Mouse (Mus musculus) thymus, adult 2 months (tissue): ENCODE data around the gene Cib1. TPM values are rescaled to one million over a fixed set of nuclear protein-coding genes. Genes with fewer than 3 reads are reported as not detected.

Experiments used
- DNase-seq: peaks from one replicate; pipeline ENCODE4 v3.0.0; 2021
- H3K27ac ChIP-seq: fragments of 200-500 bp; 2 replicates; pipeline ENCODE4 v1.5.1; 2012; ENCODE audit warnings: low read length, control low read depth; ENCODE audit not compliant: control insufficient read depth, insufficient read depth
- H3K27me3 ChIP-seq: fragments of 200-500 bp; 2 replicates; pipeline ENCODE4 v1.6.1; 2012; ENCODE audit warnings: mild to moderate bottlenecking, low read length, moderate library complexity, mixed read lengths; ENCODE audit not compliant: control insufficient read depth, insufficient read depth
- H3K36me3 ChIP-seq: fragments of 200-500 bp; 2 replicates; pipeline ENCODE4 v1.6.1; 2012; ENCODE audit warnings: mild to moderate bottlenecking, low read length, moderate library complexity; ENCODE audit not compliant: control insufficient read depth, insufficient read depth
- H3K4me1 ChIP-seq: fragments of 200-500 bp; replicated peaks from 2 replicates; pipeline ENCODE4 v1.6.1; 2012; ENCODE audit warnings: low read length; ENCODE audit not compliant: control insufficient read depth, insufficient read depth
- H3K4me3 ChIP-seq: fragments of 200-500 bp; 2 replicates; pipeline ENCODE4 v1.5.1; 2012; ENCODE audit warnings: mild to moderate bottlenecking, low read length, control low read depth, moderate library complexity; ENCODE audit not compliant: control insufficient read depth, insufficient read depth
- CTCF ChIP-seq: fragments of 200-500 bp; IDR thresholded peaks from 2 replicates; pipeline ENCODE4 v1.5.1; 2012; ENCODE audit warnings: mild to moderate bottlenecking, control low read depth, low read length, moderate library complexity, borderline replicate concordance; ENCODE audit not compliant: control insufficient read depth, poor library complexity, insufficient read depth; ENCODE audit errors: extremely low read depth
- POLR2A ChIP-seq: fragments of 200-500 bp; IDR thresholded peaks from 2 replicates; pipeline ENCODE4 v1.6.1; 2012; ENCODE audit warnings: mild to moderate bottlenecking, low read length, control low read depth, moderate library complexity; ENCODE audit not compliant: control insufficient read depth, poor library complexity, insufficient read depth; ENCODE audit errors: extremely low read depth
- WGBS: fragments of 180-500 bp; shearing (Covaris S2); methylation state at CpG from one replicate; pipeline ENCODE4 v1.1.7; 2018; 5-methylcytosine and 5-hydroxymethylcytosine counted together
- polyA plus RNA-seq: library from polyadenylated mRNA; depleted of rRNA; stranded (reverse); fragments of >200 nt; gene quantifications from 2 replicates; pipeline ENCODE4 v1.2.3, GENCODE M21; 2012

The Cib1 gene
- polyA plus RNA-seq, 1 experiment, result 192 TPM

DNA sequence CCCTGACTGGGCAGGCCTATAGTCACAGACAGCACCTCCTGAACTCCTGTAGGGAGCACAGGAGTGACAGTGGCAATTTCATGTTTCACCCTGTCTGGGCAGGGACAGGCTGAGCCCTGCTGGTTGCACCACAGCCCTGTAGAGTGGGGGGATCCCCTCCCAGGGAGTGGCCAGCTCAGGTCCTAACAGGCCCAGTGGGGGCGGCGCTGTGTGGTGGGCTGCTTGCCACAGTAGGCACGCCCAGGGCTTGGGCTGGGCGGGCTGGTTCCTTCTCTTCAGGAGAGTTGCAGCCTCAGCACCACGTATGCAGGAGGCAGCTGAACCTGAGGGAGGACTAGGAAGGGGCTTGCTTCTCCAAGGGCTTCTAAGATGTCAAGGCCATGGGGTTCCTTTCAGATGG lies 41.2 kb downstream of the Cib1 start:
- no peak for DNase-seq
- peak overlapping the region; percentile 98 for H3K27ac ChIP-seq
- H3K4me1 ChIP-seq, result peaks cover 62% of the 10 kb centered on the region
- no peaks in the 10 kb centered on the region for H3K36me3 ChIP-seq
- WGBS, result 24% methylated on average over 5 of the region's 5 CpGs
- no peak overlapping the region for H3K4me3 ChIP-seq
- no peaks in the 10 kb centered on the region for H3K27me3 ChIP-seq
- TF ChIP-seq POLR2A (no peak), CTCF (no peak)

DNA sequence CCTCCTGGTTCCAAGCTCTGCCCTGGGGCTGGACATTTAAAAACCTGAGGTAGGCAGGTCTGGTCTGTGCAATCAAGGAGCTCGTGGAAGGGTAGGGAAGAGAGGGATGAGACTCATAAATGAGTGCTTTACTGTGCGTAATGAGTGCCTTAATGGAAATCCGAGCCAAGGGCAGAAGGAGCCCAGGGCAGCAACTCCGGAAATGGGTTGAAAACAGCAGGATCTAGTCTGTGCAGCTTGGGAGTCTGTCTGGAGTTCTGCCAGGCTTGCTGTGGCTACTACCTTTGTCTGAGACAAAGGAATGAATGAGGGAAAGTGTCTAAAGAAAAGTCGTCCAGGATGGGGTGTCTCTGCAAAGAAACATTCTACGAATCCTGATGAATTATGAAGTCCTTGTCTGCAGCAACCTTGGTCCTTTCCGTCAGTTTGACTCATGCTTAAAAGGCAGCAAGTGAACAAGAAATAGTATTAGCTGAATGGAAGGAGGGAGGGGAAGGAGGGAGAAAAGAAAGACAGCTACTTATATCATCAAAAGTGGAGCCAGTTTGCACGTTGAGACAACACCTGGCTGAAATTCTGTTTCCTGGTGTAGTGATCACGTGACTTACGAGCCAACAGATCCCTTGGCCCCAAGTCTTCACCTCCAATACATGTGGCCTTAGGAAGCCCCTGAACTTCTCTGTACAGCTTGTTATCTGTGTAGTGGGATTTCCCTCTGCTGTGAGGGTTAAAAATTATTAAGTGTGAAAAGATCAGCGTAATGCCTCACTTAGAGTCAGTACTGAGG lies 43.3 kb downstream of the Cib1 start:
- no peaks in the 10 kb centered on the region for H3K36me3 ChIP-seq
- H3K4me3 ChIP-seq, result no peak overlapping the region
- peaks cover 63% of the 10 kb centered on the region for H3K4me1 ChIP-seq
- WGBS, result 73% methylated on average over 11 of the region's 11 CpGs
- DNase-seq, result no peak
- TF ChIP-seq CTCF (no peak), POLR2A (no peak)
- H3K27me3 ChIP-seq, result no peaks in the 10 kb centered on the region
- no peak overlapping the region for H3K27ac ChIP-seq

DNA sequence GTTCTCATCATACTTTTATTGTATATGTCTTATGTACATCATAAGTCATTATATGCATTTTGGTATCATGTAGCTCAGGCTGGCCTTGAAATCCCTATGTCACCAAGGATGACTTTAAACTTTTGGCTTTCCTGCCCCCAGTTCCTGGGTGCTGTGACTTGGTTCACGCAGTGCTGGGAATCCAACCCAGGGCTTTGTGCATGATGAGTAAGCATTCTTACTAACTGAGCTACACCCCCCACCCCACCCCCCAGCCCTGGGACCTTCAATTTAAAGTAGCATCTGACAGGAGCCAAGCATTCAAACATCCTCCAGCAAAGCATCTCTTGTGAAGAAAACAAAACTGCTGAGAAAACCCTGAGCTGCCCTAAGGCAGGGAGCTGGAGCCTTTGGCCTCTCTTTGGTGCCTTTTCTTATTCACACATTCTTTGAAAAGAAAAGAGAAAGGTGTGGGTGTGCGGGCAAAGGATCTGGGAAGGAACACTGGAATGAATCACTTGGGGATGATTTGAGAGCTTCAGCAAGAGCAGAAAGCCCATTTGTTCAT lies 44.0 kb downstream of the Cib1 start:
- Histone ChIP-seq H3K4me3 (no peak overlapping the region), H3K27me3 (no peaks in the 10 kb centered on the region), H3K27ac (no peak overlapping the region), H3K4me1 (peaks cover 59% of the 10 kb centered on the region), H3K36me3 (no peaks in the 10 kb centered on the region)
- DNase-seq, result no peak
- TF ChIP-seq CTCF (no peak), POLR2A (no peak)
- WGBS, result 94% methylated on average over 2 of the region's 2 CpGs

DNA sequence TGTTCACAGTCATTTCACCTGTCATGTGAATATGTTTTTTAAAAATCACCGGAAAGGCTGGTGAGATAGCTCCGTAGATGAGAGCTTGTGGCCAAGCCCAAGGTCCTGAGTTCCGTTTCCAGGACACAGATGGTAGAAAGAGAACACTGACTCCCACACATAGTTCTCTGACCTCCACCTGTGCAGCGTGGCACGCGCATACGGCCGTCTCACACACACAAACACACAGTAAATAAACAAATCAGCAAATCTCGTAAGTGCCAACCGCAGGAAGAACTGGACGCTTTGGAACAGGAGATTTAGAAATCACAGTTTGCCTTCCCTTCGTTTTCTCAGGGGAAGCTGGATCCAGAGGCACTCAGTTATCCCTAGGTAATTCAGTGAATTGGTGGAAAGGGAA lies 45.1 kb downstream of the Cib1 start:
- no peak overlapping the region for H3K27ac ChIP-seq
- no peaks in the 10 kb centered on the region for H3K27me3 ChIP-seq
- no peak overlapping the region for H3K4me3 ChIP-seq
- peaks cover 49% of the 10 kb centered on the region for H3K4me1 ChIP-seq
- no peaks in the 10 kb centered on the region for H3K36me3 ChIP-seq
- WGBS, result 80% methylated on average over 12 of the region's 12 CpGs
- TF ChIP-seq POLR2A (no peak), CTCF (no peak)
- no peak for DNase-seq

DNA sequence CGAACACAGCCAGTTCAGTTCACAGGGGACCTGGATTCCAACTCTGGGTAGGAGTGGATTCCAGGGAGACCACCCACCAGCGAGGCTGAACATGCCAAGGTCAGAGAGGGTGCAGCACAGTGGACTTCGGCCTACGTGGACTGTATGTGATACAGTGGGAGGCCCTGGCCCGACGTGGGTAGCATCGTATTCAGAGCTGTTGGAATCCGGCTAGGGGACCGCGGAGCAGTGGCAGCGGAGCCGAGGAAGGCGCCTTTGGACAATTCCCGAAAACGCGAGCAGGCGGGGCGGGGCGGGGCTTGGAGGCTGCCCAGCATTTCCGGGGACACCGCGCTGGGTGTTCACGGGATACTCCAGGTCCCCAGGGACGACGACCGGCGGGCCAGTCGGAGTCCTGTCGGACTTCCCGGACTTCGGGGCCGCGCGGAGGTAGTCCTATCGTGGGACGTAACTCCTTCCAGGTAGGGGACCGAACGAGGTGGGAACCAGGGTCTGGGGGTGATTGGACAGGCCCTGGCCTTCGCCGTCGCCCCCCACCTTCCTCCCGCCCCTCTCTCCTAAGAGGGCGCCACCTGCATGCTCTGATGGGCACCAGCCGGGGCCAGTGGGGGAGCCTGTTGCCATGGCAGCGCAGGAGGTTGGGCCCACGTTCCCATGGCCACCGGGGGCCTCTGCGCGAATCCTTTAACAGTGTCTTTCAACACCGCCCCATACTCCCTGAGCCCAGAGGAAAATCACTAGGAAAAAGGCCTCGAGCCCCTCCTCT lies 45.9 kb downstream of the Cib1 start, which contains the start of gene Sema4b:
Gene Sema4b, plus strand, starts transcription at position 311 of the 766 bp plus-strand sequence.
- peak; percentile 77 for DNase-seq
- peak within 1 kb of the TSS; percentile 1; the same call in 1 of the 2 replicates for H3K27ac ChIP-seq
- peak within 1 kb of the TSS; percentile 30 for H3K4me3 ChIP-seq
- TF ChIP-seq CTCF (no peak), POLR2A (no peak)
- WGBS, result 20% methylated on average over 51 of the region's 51 CpGs
- H3K4me1 ChIP-seq, result peaks cover 43% of the 10 kb centered on the region
- no peaks in the 10 kb centered on the region for H3K27me3 ChIP-seq
- no peaks in the 10 kb centered on the region for H3K36me3 ChIP-seq

DNA sequence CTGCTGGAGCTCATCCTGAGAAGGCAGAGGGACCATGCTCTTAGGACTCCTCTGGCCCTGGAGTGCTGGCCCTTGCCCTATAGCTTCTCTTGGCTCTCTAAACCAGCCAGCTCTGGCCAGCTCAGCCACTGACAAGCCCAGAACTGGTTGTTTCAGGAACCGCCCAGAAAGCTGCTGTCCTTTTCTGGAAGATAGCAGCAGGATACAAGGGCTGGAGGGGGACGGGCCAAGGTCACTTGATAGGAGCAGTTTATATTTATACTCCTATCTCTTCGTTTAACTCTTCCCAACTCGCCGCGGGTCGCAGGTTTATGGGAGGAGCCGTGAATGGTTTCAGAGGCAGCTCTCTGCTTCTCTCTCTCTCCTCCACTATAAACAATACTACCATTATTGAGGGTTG lies 46.6 kb downstream of the Cib1 start:
- DNase-seq, result no peak
- TF ChIP-seq POLR2A (no peak), CTCF (no peak)
- no peak overlapping the region for H3K4me3 ChIP-seq
- WGBS, result 89% methylated on average over 8 of the region's 8 CpGs
- peaks cover 36% of the 10 kb centered on the region for H3K4me1 ChIP-seq
- H3K36me3 ChIP-seq, result no peaks in the 10 kb centered on the region
- peak overlapping the region; percentile 1; the same call in 1 of the 2 replicates for H3K27ac ChIP-seq
- H3K27me3 ChIP-seq, result no peaks in the 10 kb centered on the region

DNA sequence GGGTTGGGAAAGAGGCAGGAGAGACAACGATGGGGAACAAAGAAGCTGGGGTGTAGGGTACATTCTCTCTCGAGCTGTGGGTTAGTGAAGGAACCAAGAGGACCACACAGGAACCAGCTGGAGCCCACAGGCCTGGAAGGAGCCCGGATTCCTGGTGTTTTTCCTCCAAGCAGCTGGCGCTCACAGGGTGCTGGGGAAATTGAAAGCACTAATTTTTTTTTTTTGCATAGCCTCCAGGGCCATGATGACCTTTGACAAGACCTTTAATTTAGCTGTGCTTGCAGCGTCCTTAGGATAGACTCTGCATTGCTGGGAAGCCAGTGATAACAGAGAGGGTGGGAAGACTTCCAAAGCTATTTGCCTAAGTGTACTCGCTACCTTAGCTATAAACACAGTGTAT lies 47.6 kb downstream of the Cib1 start:
- 49% methylated on average over 6 of the region's 6 CpGs for WGBS
- Histone ChIP-seq H3K4me3 (no peak overlapping the region), H3K27ac (no peak overlapping the region), H3K4me1 (peaks cover 32% of the 10 kb centered on the region), H3K27me3 (no peaks in the 10 kb centered on the region), H3K36me3 (no peaks in the 10 kb centered on the region)
- no peak for DNase-seq
- TF ChIP-seq POLR2A, result no peak
- TF ChIP-seq CTCF, result no peak
